Mouse (Mus musculus) CH12.LX (cell line): ENCODE measurements around the gene Tnfrsf11a. TPM values are rescaled to one million over a fixed set of nuclear protein-coding genes. Genes with fewer than 3 reads are reported as not detected.

Experiments used
- DNase-seq: peaks from one replicate; pipeline ENCODE4 v3.0.0-alpha.2; 2013; ENCODE audit errors: extremely low read depth
- H3K27ac ChIP-seq: 2 replicates; pipeline ENCODE4 v1.5.1; 2012; ENCODE audit warnings: low read depth, mild to moderate bottlenecking, control low read depth, moderate library complexity; ENCODE audit not compliant: insufficient read depth
- H3K27me3 ChIP-seq: replicated peaks from 2 replicates; pipeline ENCODE3; 2012; ENCODE audit warnings: inconsistent platforms
- H3K36me3 ChIP-seq, 2 experiments: replicated peaks in 1 of 2; 2 replicates each; pipeline versions ENCODE3 to v1.6.1; 2012; ENCODE audit warnings: inconsistent platforms in 1 of 2, low read length in 1 of 2, mild to moderate bottlenecking in 1 of 2, mixed read lengths in 1 of 2, moderate library complexity in 1 of 2; ENCODE audit not compliant: control insufficient read depth in 1 of 2, insufficient read depth in 1 of 2
- H3K4me1 ChIP-seq, 2 experiments: 2 replicates each; pipeline ENCODE4 v1.6.1; 2012; ENCODE audit warnings: inconsistent platforms in 1 of 2, moderate library complexity in 1 of 2; ENCODE audit not compliant: insufficient read depth in 2 of 2, control insufficient read depth in 1 of 2
- H3K4me2 ChIP-seq: 2 replicates; pipeline ENCODE4 v1.6.1; 2012; ENCODE audit warnings: low read depth, mild to moderate bottlenecking, control low read depth; ENCODE audit not compliant: poor library complexity, insufficient read depth, severe bottlenecking
- H3K4me3 ChIP-seq, 3 experiments: fragments of 150-350 bp in 1 of 3; sonication (generic) in 1 of 3; replicated peaks in 1 of 3; 2 replicates each; pipeline versions ENCODE3 to v1.5.1; 2011 to 2012; ENCODE audit warnings: low read depth in 2 of 3, low read length in 2 of 3, mild to moderate bottlenecking in 2 of 3, moderate library complexity in 2 of 3, control low read depth in 1 of 3, improper control_type of control experiment in 1 of 3, inconsistent platforms in 1 of 3, mixed read lengths in 1 of 3; ENCODE audit not compliant: poor library complexity in 1 of 3
- H3K79me2 ChIP-seq: replicated peaks from 2 replicates; pipeline ENCODE4 v1.6.1; 2012; ENCODE audit warnings: mild to moderate bottlenecking, moderate library complexity; ENCODE audit not compliant: control insufficient read depth, poor library complexity, insufficient read depth, severe bottlenecking; ENCODE audit errors: extremely low read depth
- H3K9ac ChIP-seq: 2 replicates; pipeline ENCODE4 v1.6.1; 2012; ENCODE audit warnings: low read depth, mild to moderate bottlenecking, control low read depth, moderate library complexity; ENCODE audit not compliant: insufficient read depth
- H3K9me3 ChIP-seq: replicated peaks from 2 replicates; pipeline ENCODE3; 2012; ENCODE audit warnings: low read length, inconsistent platforms, mixed read lengths
- BHLHE40 ChIP-seq: IDR thresholded peaks from 2 replicates; pipeline ENCODE4 v1.6.1; 2011; ENCODE audit warnings: mild to moderate bottlenecking, low read depth, low read length, improper control_type of control experiment
- CHD1 ChIP-seq: IDR thresholded peaks from 2 replicates; pipeline ENCODE4 v1.6.1; 2012; ENCODE audit warnings: low read depth, low read length, improper control_type of control experiment, inconsistent platforms
- E2F4 ChIP-seq: IDR thresholded peaks from 2 replicates; pipeline ENCODE4 v1.6.1; 2011; ENCODE audit warnings: low read depth, low read length, improper control_type of control experiment; ENCODE audit not compliant: insufficient replicate concordance
- ELF1 ChIP-seq: IDR thresholded peaks from 2 replicates; pipeline ENCODE4 v1.6.1; 2014; ENCODE audit warnings: low read depth, mild to moderate bottlenecking, inconsistent platforms, low read length, improper control_type of control experiment
- IRF4 ChIP-seq: IDR thresholded peaks from 2 replicates; pipeline ENCODE4 v1.6.1; 2014; ENCODE audit warnings: low read depth, mild to moderate bottlenecking, inconsistent platforms, low read length, improper control_type of control experiment
- KAT2A ChIP-seq: IDR thresholded peaks from 2 replicates; pipeline ENCODE4 v1.6.1; 2012; ENCODE audit warnings: low read length, improper control_type of control experiment, inconsistent platforms; ENCODE audit not compliant: insufficient replicate concordance
- MAX ChIP-seq: IDR thresholded peaks from 2 replicates; pipeline ENCODE4 v1.6.1; 2011; ENCODE audit warnings: low read length, improper control_type of control experiment
- MXI1 ChIP-seq: IDR thresholded peaks from 2 replicates; pipeline ENCODE4 v1.6.1; 2011; ENCODE audit warnings: mild to moderate bottlenecking, low read depth, low read length, improper control_type of control experiment
- MYC ChIP-seq: IDR thresholded peaks from 2 replicates; pipeline ENCODE4 v1.6.1; 2011; ENCODE audit warnings: low read depth, mild to moderate bottlenecking, improper control_type of control experiment, low read length
- NRF1 ChIP-seq: IDR thresholded peaks from 2 replicates; pipeline ENCODE4 v1.6.1; 2014; ENCODE audit warnings: low read depth, mild to moderate bottlenecking, inconsistent platforms, low read length, improper control_type of control experiment, moderate library complexity
- POLR2AphosphoS2 ChIP-seq: IDR thresholded peaks from 2 replicates; pipeline ENCODE4 v1.6.1; 2011; ENCODE audit warnings: low read depth, low read length, improper control_type of control experiment
- RAD21 ChIP-seq: IDR thresholded peaks from 2 replicates; pipeline ENCODE4 v1.6.1; 2011; ENCODE audit warnings: low read depth, mild to moderate bottlenecking, low read length, improper control_type of control experiment, moderate library complexity
- RCOR1 ChIP-seq: conservative IDR thresholded peaks from 2 replicates; pipeline ENCODE4 v1.6.1; 2012; ENCODE audit warnings: low read depth, mild to moderate bottlenecking, inconsistent platforms, low read length, improper control_type of control experiment
- SIN3A ChIP-seq: IDR thresholded peaks from 2 replicates; pipeline ENCODE4 v1.6.1; 2012; ENCODE audit warnings: low read length, improper control_type of control experiment, inconsistent platforms
- SMC3 ChIP-seq: IDR thresholded peaks from 2 replicates; pipeline ENCODE4 v1.6.1; 2011; ENCODE audit warnings: low read depth, low read length, improper control_type of control experiment
- TBP ChIP-seq: conservative IDR thresholded peaks from 2 replicates; pipeline ENCODE4 v1.6.1; 2011; ENCODE audit warnings: low read depth, low read length, improper control_type of control experiment
- TCF12 ChIP-seq: IDR thresholded peaks from 2 replicates; pipeline ENCODE4 v1.6.1; 2014; ENCODE audit warnings: low read depth, mild to moderate bottlenecking, inconsistent platforms, low read length, improper control_type of control experiment
- USF1 ChIP-seq: IDR thresholded peaks from 2 replicates; pipeline ENCODE4 v1.6.1; 2014; ENCODE audit warnings: low read depth, mild to moderate bottlenecking, inconsistent platforms, low read length, improper control_type of control experiment
- ZC3H11A ChIP-seq: IDR thresholded peaks from 2 replicates; pipeline ENCODE4 v1.6.1; 2012; ENCODE audit warnings: low read depth, mild to moderate bottlenecking, inconsistent platforms, low read length, improper control_type of control experiment
- ZKSCAN1 ChIP-seq: IDR thresholded peaks from 2 replicates; pipeline ENCODE4 v1.6.1; 2012; ENCODE audit warnings: low read depth, inconsistent platforms, low read length, improper control_type of control experiment, borderline replicate concordance
- dilution Hi-C: fragments of 300-500 bp; cut with MboI; formaldehyde crosslinking; loops from 2 replicates; pipeline ENCODE4 v1.14.3; 2020; ENCODE audit warnings: low sequenced_read_pairs; ENCODE audit not compliant: extremely low pct_unique_long_range_greater_than_20kb, extremely low pct_ligation_motif_present
- in situ Hi-C: fragments of 300-500 bp; cut with MboI; formaldehyde crosslinking; loops from 3 replicates; pipeline ENCODE4 v1.14.3; 2019; ENCODE audit warnings: low sequenced_read_pairs, low pct_ligation_motif_present, low pct_unique_long_range_greater_than_20kb, mixed read lengths
- polyA plus RNA-seq: library from polyadenylated mRNA; unstranded; fragments of >175 nt; gene quantifications from 2 replicates; pipeline ENCODE4 v1.2.1, GENCODE M21; 2012; ENCODE audit warnings: low read depth; ENCODE audit not compliant: insufficient read length
- total RNA-seq, 2 experiments: library from RNA; depleted of rRNA; stranded (reverse); fragments of 300-350 nt in 1 of 2; fragments of >200 nt in 1 of 2; gene quantifications; 2 replicates each; pipeline ENCODE4 v1.2.3; 2012 to 2014

The Tnfrsf11a gene
- total and polyA plus RNA-seq, 3 experiments: 0.20 to 2.5 (median 0.28) TPM

GRCm38 (mm10) chr1:105880555-105881304 is 100.2 kb downstream of the Tnfrsf11a start:
- H3K4me3 ChIP-seq: no peak overlapping the region
- TF ChIP-seq RCOR1: no peak
- no peak for TF ChIP-seq SIN3A
- no peak for TF ChIP-seq KAT2A
- TF ChIP-seq MAX: no peak
- no peak for TF ChIP-seq TCF12
- no peak for TF ChIP-seq SMC3
- no peak for TF ChIP-seq POLR2AphosphoS2
- no peak for TF ChIP-seq MXI1
- TF ChIP-seq RAD21: no peak; the same call in 1 of the 2 replicates
- TF ChIP-seq E2F4: no peak
- TF ChIP-seq NRF1: no peak
- TF ChIP-seq ZKSCAN1: no peak
- no peak for TF ChIP-seq BHLHE40
- TF ChIP-seq CHD1: no peak
- no peak for TF ChIP-seq TBP
- TF ChIP-seq ZC3H11A: no peak
- no peak for TF ChIP-seq USF1
- no peak for TF ChIP-seq MYC
- H3K9ac ChIP-seq: no peak overlapping the region
- dilution Hi-C loops (no loop called here), in situ Hi-C loops (no loop called here)
- H3K27me3 ChIP-seq: no peaks in the 10 kb centered on the region
- no peak overlapping the region for H3K27ac ChIP-seq
- H3K36me3 ChIP-seq: no peaks in the 10 kb centered on the region
- H3K79me2 ChIP-seq: no peaks in the 10 kb centered on the region
- no peak overlapping the region for H3K4me2 ChIP-seq
- no peak for DNase-seq
- H3K9me3 ChIP-seq: no peaks in the 10 kb centered on the region
- peaks cover 5 to 13% of the 10 kb centered on the region in 2 experiments for H3K4me1 ChIP-seq

DNA sequence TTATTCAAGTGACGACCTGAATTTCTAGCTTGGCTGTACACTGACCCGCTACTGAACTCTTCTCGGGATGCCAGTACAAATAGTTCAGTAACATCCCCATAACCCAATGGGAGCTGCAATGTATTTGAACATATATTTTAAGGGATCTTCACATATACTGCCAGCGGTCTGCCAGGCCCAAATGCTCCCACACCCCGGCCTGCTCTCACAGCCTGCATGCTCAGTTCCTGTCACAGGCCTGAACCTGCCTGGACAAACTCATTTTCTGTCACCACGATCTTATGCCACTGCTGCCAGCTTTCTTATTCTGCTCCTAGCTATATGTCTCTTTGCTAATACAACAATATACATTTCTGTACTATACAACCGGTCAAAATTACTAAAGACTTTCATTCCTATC is 100.9 kb downstream of the Tnfrsf11a start:
- Histone ChIP-seq H3K4me2 (no peak overlapping the region), H3K27me3 (no peaks in the 10 kb centered on the region), H3K9me3 (no peaks in the 10 kb centered on the region), H3K36me3 (no peaks in the 10 kb centered on the region), H3K27ac (no peak overlapping the region), H3K4me3 (no peak overlapping the region), H3K4me1 (peaks cover 5 to 11% of the 10 kb centered on the region in 2 experiments), H3K9ac (no peak overlapping the region), H3K79me2 (no peaks in the 10 kb centered on the region)
- in situ Hi-C loops (no loop called here), dilution Hi-C loops (no loop called here)
- DNase-seq: no peak
- TF ChIP-seq POLR2AphosphoS2 (no peak), NRF1 (no peak), ZC3H11A (no peak), IRF4 (no peak), RCOR1 (no peak), ELF1 (no peak), CHD1 (no peak), TBP (no peak)
